Mouse (Mus musculus) MEL (cell line): ENCODE data around the gene Csad. TPM values are rescaled to one million over a fixed set of nuclear protein-coding genes. Genes with fewer than 3 reads are reported as not detected.

Source experiments
- DNase-seq: peaks from one replicate; pipeline ENCODE4 v3.0.0; 2011; ENCODE audit warnings: low read depth, low spot score
- H3K27ac ChIP-seq: 2 replicates; pipeline ENCODE4 v1.5.1; 2012; ENCODE audit warnings: low read depth, mild to moderate bottlenecking, control low read depth, low read length, moderate library complexity; ENCODE audit not compliant: control insufficient read depth
- H3K27me3 ChIP-seq, 2 experiments: fragments of 150-350 bp in 1 of 2; sonication (generic) in 1 of 2; 2 replicates each; pipeline ENCODE4 v1.6.1; 2012; ENCODE audit warnings: low read length in 2 of 2, mild to moderate bottlenecking in 2 of 2, improper control_type of control experiment in 1 of 2, moderate library complexity in 1 of 2; ENCODE audit not compliant: insufficient read depth in 2 of 2, control insufficient read depth in 1 of 2
- H3K36me3 ChIP-seq, 2 experiments: 2 replicates each; pipeline ENCODE4 v1.6.1; 2012 to 2014; ENCODE audit warnings: low read length in 2 of 2, improper control_type of control experiment in 1 of 2, inconsistent platforms in 1 of 2, mild to moderate bottlenecking in 1 of 2; ENCODE audit not compliant: insufficient read depth in 2 of 2, control insufficient read depth in 1 of 2
- H3K4me1 ChIP-seq, 2 experiments: fragments of 150-350 bp in 1 of 2; sonication (generic) in 1 of 2; 2 replicates each; pipeline ENCODE4 v1.6.1; 2012; ENCODE audit warnings: low read length in 2 of 2, improper control_type of control experiment in 1 of 2, mild to moderate bottlenecking in 1 of 2; ENCODE audit not compliant: insufficient read depth in 2 of 2, control insufficient read depth in 1 of 2
- H3K4me3 ChIP-seq, 2 experiments: fragments of 150-350 bp in 1 of 2; sonication (generic) in 1 of 2; 2 replicates each; pipeline ENCODE4 v1.5.1; 2012; ENCODE audit warnings: low read depth in 2 of 2, low read length in 2 of 2, mild to moderate bottlenecking in 2 of 2, moderate library complexity in 2 of 2, control low read depth in 1 of 2, improper control_type of control experiment in 1 of 2; ENCODE audit not compliant: control insufficient read depth in 1 of 2, insufficient read depth in 1 of 2
- H3K79me2 ChIP-seq: 2 replicates; pipeline ENCODE4 v1.6.1; 2012; ENCODE audit warnings: mild to moderate bottlenecking, low read length, moderate library complexity; ENCODE audit not compliant: control insufficient read depth, poor library complexity, insufficient read depth
- H3K9ac ChIP-seq: 2 replicates; pipeline ENCODE4 v1.6.1; 2012; ENCODE audit warnings: low read depth, mild to moderate bottlenecking, control low read depth, low read length, moderate library complexity; ENCODE audit not compliant: control insufficient read depth, poor library complexity, severe bottlenecking
- H3K9me3 ChIP-seq: fragments of 150-350 bp; sonication (generic); replicated peaks from 2 replicates; pipeline ENCODE4 v1.6.1; 2012; ENCODE audit warnings: mild to moderate bottlenecking, low read length, improper control_type of control experiment, moderate library complexity; ENCODE audit not compliant: insufficient read depth
- BHLHE40 ChIP-seq: IDR thresholded peaks from 2 replicates; pipeline ENCODE4 v1.6.1; 2012; ENCODE audit warnings: low read depth, mild to moderate bottlenecking, inconsistent platforms, low read length, improper control_type of control experiment, borderline replicate concordance
- CHD1 ChIP-seq: IDR thresholded peaks from 2 replicates; pipeline ENCODE4 v1.6.1; 2012; ENCODE audit warnings: low read depth, mild to moderate bottlenecking, inconsistent platforms, low read length, improper control_type of control experiment
- E2F4 ChIP-seq: IDR thresholded peaks from 2 replicates; pipeline ENCODE4 v1.6.1; 2011; ENCODE audit warnings: low read depth, low read length, improper control_type of control experiment, borderline replicate concordance
- EP300 ChIP-seq, 2 experiments: IDR thresholded peaks; 2 replicates each; pipeline ENCODE4 v1.6.1; 2011; ENCODE audit warnings: improper control_type of control experiment in 2 of 2, low read length in 2 of 2, low read depth in 1 of 2, mild to moderate bottlenecking in 1 of 2
- HCFC1 ChIP-seq: IDR thresholded peaks from 2 replicates; pipeline ENCODE4 v1.6.1; 2012; ENCODE audit warnings: low read depth, mild to moderate bottlenecking, inconsistent platforms, low read length, improper control_type of control experiment, moderate library complexity
- MAFK ChIP-seq: IDR thresholded peaks from 2 replicates; pipeline ENCODE4 v1.6.1; 2011; ENCODE audit warnings: low read depth, mild to moderate bottlenecking, low read length, improper control_type of control experiment, borderline replicate concordance
- MAZ ChIP-seq: IDR thresholded peaks from 2 replicates; pipeline ENCODE4 v1.6.1; 2012; ENCODE audit warnings: low read depth, mild to moderate bottlenecking, inconsistent platforms, low read length, improper control_type of control experiment
- MEF2A ChIP-seq: IDR thresholded peaks from 2 replicates; pipeline ENCODE4 v1.6.1; 2014; ENCODE audit warnings: low read depth, mild to moderate bottlenecking, inconsistent platforms, low read length, improper control_type of control experiment; ENCODE audit not compliant: poor library complexity, insufficient replicate concordance, severe bottlenecking; ENCODE audit errors: extremely low read depth
- MXI1 ChIP-seq: IDR thresholded peaks from 2 replicates; pipeline ENCODE4 v1.6.1; 2011; ENCODE audit warnings: mild to moderate bottlenecking, low read depth, low read length, improper control_type of control experiment
- MYB ChIP-seq: IDR thresholded peaks from 2 replicates; pipeline ENCODE4 v1.6.1; 2011; ENCODE audit warnings: mild to moderate bottlenecking, low read depth, low read length, improper control_type of control experiment
- NRF1 ChIP-seq: IDR thresholded peaks from 2 replicates; pipeline ENCODE4 v1.6.1; 2014; ENCODE audit warnings: low read depth, mild to moderate bottlenecking, inconsistent platforms, low read length, improper control_type of control experiment, moderate library complexity; ENCODE audit not compliant: poor library complexity, insufficient read depth, severe bottlenecking
- POLR2A ChIP-seq, 2 experiments: IDR thresholded peaks; 2 replicates each; pipeline ENCODE4 v1.6.1; 2011 to 2012; ENCODE audit warnings: low read length in 2 of 2, mild to moderate bottlenecking in 2 of 2, control low read depth in 1 of 2, improper control_type of control experiment in 1 of 2, low read depth in 1 of 2, moderate library complexity in 1 of 2; ENCODE audit not compliant: control insufficient read depth in 1 of 2, insufficient read depth in 1 of 2, poor library complexity in 1 of 2
- RCOR1 ChIP-seq: IDR thresholded peaks from 2 replicates; pipeline ENCODE4 v1.6.1; 2012; ENCODE audit warnings: low read depth, mild to moderate bottlenecking, inconsistent platforms, low read length, improper control_type of control experiment
- TBP ChIP-seq: IDR thresholded peaks from 2 replicates; pipeline ENCODE4 v1.8.0; 2011; ENCODE audit warnings: low read depth, low read length, improper control_type of control experiment
- TCF12 ChIP-seq: IDR thresholded peaks from 2 replicates; pipeline ENCODE4 v1.6.1; 2014; ENCODE audit warnings: low read depth, mild to moderate bottlenecking, inconsistent platforms, low read length, improper control_type of control experiment, moderate library complexity
- USF2 ChIP-seq, 2 experiments: IDR thresholded peaks; 2 replicates each; pipeline ENCODE4 v1.6.1; 2011 to 2012; ENCODE audit warnings: improper control_type of control experiment in 2 of 2, low read length in 2 of 2, borderline replicate concordance in 1 of 2, inconsistent platforms in 1 of 2, low read depth in 1 of 2, mild to moderate bottlenecking in 1 of 2; ENCODE audit not compliant: insufficient read depth in 1 of 2
- ZC3H11A ChIP-seq: IDR thresholded peaks from 2 replicates; pipeline ENCODE4 v1.6.1; 2012; ENCODE audit warnings: low read depth, mild to moderate bottlenecking, inconsistent platforms, low read length, improper control_type of control experiment
- ZMIZ1 ChIP-seq: IDR thresholded peaks from 2 replicates; pipeline ENCODE4 v1.6.1; 2012; ENCODE audit warnings: low read depth, mild to moderate bottlenecking, inconsistent platforms, low read length, improper control_type of control experiment, moderate library complexity
- ZNF384 ChIP-seq: IDR thresholded peaks from 2 replicates; pipeline ENCODE4 v1.6.1; 2012; ENCODE audit warnings: low read depth, mild to moderate bottlenecking, inconsistent platforms, low read length, improper control_type of control experiment
- polyA plus RNA-seq, 2 experiments: library from polyadenylated mRNA; stranded (reverse) in 1 of 2; unstranded in 1 of 2; fragments of >175 nt in 1 of 2; fragments of >200 nt in 1 of 2; gene quantifications; 2 replicates each; pipeline versions ENCODE4 v1.2.1 to v1.2.4; 2012; ENCODE audit warnings: low replicate concordance in 2 of 2, low read depth in 1 of 2; ENCODE audit not compliant: insufficient read length in 2 of 2, insufficient read depth in 1 of 2, missing spikeins in 1 of 2
- total RNA-seq: library from RNA; depleted of rRNA; stranded (reverse); fragments of 300-350 nt; gene quantifications from 2 replicates; pipeline ENCODE4 v1.2.3, GENCODE M21; 2012

Gene Csad
- total and polyA plus RNA-seq, 3 experiments: 4.1 to 10.5 TPM; not detected in 1

DNA sequence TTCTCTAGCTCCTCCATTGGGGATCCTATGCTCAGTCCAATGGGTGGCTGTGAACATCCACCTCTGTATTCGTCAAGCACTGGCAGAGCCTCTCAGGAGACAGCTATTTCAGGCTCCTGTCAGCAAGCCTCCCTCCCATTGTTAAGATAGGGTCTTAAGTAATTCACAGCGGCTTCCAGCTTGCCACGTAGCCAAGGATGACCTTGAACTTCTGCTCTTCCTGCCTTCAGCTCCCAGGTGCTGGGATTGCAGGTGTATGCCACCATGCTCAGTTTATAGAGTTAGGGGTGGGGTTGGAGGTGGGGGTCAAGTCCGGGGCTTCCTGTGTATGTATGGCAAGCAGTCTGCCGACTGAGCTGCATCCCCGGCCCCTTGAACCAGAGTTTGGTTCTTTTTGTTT is 7.4 kb upstream of the Csad start:
- no peaks in the 10 kb centered on the region for H3K9me3 ChIP-seq
- H3K4me1 ChIP-seq: peaks cover 8 to 23% of the 10 kb centered on the region in 2 experiments
- no peak overlapping the region for H3K27ac ChIP-seq
- no peaks in the 10 kb centered on the region for H3K79me2 ChIP-seq
- no peak overlapping the region for H3K4me3 ChIP-seq
- DNase-seq: no peak
- H3K27me3 ChIP-seq: no peaks in the 10 kb centered on the region
- no peak overlapping the region for H3K9ac ChIP-seq
- H3K36me3 ChIP-seq: peaks cover 19 to 22% of the 10 kb centered on the region in 2 experiments
- TF ChIP-seq ZC3H11A (no peak), ZMIZ1 (no peak), POLR2A (IDR thresholded peaks at IDR 0.05; ENCODE audit: control insufficient read depth in 1 of 2, insufficient read depth in 1 of 2, low read depth in 1 of 2, low read length in 2 of 2, poor library complexity in 1 of 2) (0 out of 4 replicates have a peak, but pooled peaks of 1 of the 2 experiments have one; percentile 7)

DNA sequence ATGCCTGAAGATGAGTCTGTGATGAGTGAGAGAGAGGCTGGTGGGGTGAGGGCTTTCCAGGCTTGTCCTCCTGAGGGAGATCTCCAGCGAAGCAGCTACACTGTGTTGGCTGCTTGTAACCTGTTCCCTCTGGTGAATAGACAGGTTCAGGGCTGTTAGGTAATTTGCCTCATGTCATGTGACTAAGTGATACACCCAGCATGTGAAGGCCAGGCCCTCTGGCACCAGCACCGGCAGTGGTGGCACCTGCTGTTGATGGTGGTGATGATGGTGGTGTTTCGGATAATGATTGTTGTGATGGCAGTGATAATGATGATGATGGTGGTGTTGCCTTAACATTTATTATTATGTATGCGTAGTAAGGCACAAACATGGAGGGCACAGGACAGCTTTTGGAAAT is 6.3 kb upstream of the Csad start:
- Histone ChIP-seq H3K4me3 (no peak overlapping the region), H3K4me1 (peaks cover 8 to 23% of the 10 kb centered on the region in 2 experiments), H3K36me3 (peaks cover 21 to 22% of the 10 kb centered on the region in 2 experiments), H3K9me3 (no peaks in the 10 kb centered on the region), H3K27ac (no peak overlapping the region), H3K9ac (no peak overlapping the region), H3K79me2 (no peaks in the 10 kb centered on the region), H3K27me3 (no peaks in the 10 kb centered on the region)
- no peak for TF ChIP-seq RCOR1
- TF ChIP-seq E2F4: no peak
- no peak for TF ChIP-seq MXI1
- no peak for TF ChIP-seq TBP
- no peak for TF ChIP-seq POLR2A (IDR thresholded peaks at IDR 0.05; ENCODE audit: control insufficient read depth in 1 of 2, insufficient read depth in 1 of 2, low read depth in 1 of 2, low read length in 2 of 2, poor library complexity in 1 of 2)
- no peak for TF ChIP-seq MAZ
- no peak for TF ChIP-seq HCFC1
- no peak for TF ChIP-seq TCF12
- no peak for TF ChIP-seq MAFK
- no peak for TF ChIP-seq EP300 (IDR thresholded peaks at IDR 0.05; ENCODE audit: low read depth in 1 of 2, low read length in 2 of 2)
- TF ChIP-seq MEF2A: no peak
- no peak for DNase-seq

DNA sequence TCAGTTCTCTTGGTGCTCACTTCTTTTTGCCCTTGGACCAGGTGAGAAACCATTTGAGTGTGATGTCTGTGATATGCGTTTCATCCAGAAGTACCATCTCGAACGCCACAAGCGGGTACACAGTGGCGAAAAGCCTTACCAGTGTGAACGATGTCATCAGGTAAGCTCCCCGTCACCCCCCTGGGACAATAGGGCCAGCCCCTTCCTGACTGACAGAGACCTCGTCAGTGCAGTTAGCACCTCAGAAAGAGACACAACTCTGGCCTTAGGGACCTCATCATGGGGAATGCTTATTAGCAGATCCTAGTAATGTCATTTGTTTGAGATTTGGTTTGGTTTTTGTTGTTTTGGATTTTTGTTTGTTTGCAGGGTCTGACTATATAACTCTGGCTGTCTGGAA is 4.6 kb upstream of the Csad start:
- TF ChIP-seq MAZ: no peak
- no peak for TF ChIP-seq BHLHE40
- TF ChIP-seq ZNF384: no peak
- TF ChIP-seq CHD1: no peak
- no peak for TF ChIP-seq NRF1
- TF ChIP-seq POLR2A (IDR thresholded peaks at IDR 0.05; ENCODE audit: control insufficient read depth in 1 of 2, insufficient read depth in 1 of 2, low read depth in 1 of 2, low read length in 2 of 2, poor library complexity in 1 of 2): no peak
- no peak for TF ChIP-seq USF2 (IDR thresholded peaks at IDR 0.05; ENCODE audit: borderline replicate concordance in 1 of 2, insufficient read depth in 1 of 2, low read depth in 1 of 2, low read length in 2 of 2)
- TF ChIP-seq TBP: no peak
- TF ChIP-seq MYB: no peak
- Histone ChIP-seq H3K4me1 (peaks cover 11 to 23% of the 10 kb centered on the region in 2 experiments), H3K9ac (no peak overlapping the region), H3K79me2 (peaks cover 1% of the 10 kb centered on the region), H3K36me3 (peaks cover 20 to 36% of the 10 kb centered on the region in 2 experiments), H3K4me3 (no peak overlapping the region), H3K27me3 (no peaks in the 10 kb centered on the region), H3K9me3 (no peaks in the 10 kb centered on the region), H3K27ac (no peak overlapping the region)
- DNase-seq: no peak
